Mouse (Mus musculus) CD4-positive, CD25-positive, alpha-beta regulatory T cell, adult 2 months (primary cell): Measurements from ENCODE around the gene Fam49a.
A peak's percentile ranks its signal among the peaks of the same experiment; 100 is the strongest.

ENCODE experiments used
- DNase-seq: peaks from one replicate; pipeline ENCODE4 v3.0.0-alpha.2; 2012; ENCODE audit warnings: low read depth, low spot score

Gene Fam49a

DNA sequence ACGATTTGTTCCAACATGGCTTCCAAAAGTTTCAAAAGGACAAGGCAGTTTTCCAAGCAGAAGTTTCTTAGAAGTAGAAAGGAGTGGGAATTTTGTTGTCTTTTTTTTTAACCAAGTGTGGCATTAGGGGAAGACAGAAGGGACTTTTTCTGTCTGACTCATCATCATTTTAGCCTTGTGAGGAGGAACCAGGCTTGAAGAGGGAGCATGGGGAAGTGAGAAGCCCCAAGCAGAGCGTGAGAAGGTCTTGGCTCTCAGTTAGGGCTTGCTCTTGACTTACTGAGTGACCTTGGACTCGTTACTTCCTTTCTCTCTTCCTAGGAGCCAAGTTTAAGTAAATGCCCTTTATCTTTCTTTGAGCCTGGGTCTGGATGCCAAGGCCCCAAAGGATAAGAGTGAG lies 8.6 kb downstream of the Fam49a start:
- no peak for DNase-seq

- DNase-seq: no peak
Observed at GRCm38 (mm10) chr12:12274115-12274514, 12.2 kb downstream of the Fam49a start.

DNA sequence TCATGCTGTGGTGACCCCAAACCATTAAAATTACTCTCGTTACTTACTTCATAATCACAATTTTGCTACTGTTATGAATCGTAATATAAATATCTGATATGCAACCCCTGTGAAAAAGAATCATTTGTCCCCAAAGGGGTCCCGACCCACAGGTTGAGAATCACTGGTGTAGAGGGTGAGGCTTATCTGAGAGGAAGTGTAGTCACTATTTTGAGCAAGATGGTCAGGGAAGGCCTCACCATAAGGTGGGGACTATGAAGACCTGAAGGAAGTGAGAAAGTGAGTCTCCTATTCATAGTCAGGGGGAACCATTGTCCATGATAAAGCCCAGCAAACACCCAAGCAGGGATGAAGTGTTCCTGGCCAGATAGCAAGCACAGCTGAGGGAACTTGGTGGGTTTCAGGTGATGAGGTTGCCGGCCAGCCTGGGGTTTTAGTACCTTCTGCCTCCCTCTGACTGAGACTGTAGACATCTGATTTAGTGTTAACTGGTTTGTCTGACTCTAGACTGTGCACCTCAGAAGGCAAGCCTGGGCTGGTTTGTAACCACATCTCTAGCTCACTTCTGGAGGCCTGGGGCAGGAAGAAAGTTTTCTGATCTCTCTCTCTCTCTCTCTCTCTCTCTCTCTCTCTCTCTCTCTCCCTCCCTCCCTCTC lies 13.3 kb downstream of the Fam49a start:
- no peak for DNase-seq

DNA sequence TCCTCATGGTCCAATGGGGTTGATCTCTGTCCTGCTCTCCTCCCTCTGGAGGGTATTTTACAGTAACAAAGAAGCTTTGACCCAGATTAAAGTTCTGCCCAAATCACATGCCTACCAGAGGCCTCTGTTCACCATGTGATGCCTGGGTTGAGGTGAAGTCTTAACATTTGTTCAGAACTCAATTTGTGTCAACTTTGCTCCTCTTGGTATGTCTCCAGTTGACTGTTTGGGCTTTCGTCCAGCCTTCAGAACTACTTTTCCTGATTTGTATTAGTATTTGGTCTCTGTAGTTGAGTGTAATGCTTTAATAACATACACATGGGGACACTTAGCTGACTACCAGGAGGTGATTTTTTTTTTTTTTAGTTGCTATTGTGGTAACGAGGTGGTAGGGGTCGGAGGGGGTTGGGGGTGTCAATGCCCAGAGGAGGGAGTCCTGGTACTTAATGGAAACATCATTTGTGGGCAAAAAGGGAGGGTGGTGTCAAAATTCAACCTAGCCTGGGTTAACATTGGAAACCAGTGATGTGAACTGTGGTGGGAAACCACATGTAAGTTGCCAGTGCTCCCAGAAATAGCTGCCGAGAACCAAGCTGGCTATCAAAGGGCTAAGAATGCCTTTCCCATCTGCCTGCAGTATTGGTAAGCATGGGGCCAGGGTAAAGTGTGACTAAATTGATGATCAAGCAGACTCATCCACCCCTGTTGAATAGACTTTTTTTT lies 16.0 kb downstream of the Fam49a start:
- no peak for DNase-seq

DNA sequence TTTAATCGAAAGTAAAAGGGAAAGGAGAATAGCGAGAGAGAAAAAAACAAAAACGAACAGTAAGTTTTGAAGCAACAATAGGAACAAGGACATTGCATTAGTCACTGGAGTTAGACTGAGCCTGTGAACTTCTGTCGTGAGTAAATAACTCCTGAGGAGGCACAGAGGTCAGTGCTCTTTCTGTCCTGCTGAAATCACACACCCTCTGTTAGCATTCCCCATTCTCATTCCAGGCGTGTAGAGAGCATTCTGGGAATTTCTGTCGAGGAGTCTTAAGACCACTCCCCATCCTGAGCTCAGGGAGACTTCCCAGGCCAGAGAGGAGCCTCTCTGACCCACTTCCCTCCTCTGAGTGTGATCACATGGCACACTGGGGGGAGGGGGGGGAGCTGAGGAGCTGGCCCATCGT lies 16.5 kb downstream of the Fam49a start:
- no peak for DNase-seq

GRCm38 (mm10) chr12:12283702-12284288 lies 21.9 kb downstream of the Fam49a start:
- no peak for DNase-seq

- DNase-seq: no peak
Observed at GRCm38 (mm10) chr12:12284521-12284920, 22.6 kb downstream of the Fam49a start.

- peak; percentile 49 for DNase-seq
Observed at GRCm38 (mm10) chr12:12287131-12287786, 25.3 kb downstream of the Fam49a start.

- no peak for DNase-seq
Observed at GRCm38 (mm10) chr12:12287787-12288132, 25.8 kb downstream of the Fam49a start.

DNA sequence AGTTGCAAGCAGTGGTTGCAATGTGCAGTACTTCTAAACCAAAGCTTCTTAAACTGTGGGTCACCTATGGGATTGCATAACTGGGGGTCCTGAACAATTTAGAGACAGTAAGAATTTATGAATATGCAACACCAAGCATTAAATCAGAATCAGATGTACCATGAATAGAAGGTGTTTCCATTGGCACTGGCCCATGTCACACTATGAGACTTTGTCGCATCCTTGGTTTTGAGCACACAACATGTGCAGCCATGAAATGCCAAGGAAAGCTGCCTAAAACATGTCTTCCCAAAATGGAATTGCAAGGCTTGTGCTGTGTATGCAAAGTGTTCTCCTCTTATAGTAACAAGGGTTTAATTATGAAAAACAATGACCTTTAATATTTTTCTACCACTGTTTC lies 26.6 kb downstream of the Fam49a start:
- DNase-seq: no peak

DNA sequence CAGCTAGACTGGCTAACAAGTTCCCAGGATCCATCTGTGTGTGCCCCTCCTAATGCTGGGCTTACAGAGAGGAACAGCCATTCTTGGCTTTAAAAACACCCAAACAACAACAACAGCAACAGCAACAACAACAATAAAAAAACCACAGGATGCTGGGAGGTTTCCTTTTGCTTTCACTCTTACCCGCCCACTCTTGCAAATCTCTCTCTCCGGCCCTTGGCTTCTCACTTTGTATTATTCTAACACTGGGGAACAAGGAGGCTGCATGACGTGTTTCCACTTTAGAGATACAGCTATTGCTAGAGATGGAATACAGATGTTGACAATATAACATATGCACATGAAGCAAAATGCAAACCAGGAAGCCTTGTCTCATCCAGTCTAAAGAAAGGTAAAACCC lies 27.7 kb downstream of the Fam49a start:
- peak; percentile 60 for DNase-seq

DNA sequence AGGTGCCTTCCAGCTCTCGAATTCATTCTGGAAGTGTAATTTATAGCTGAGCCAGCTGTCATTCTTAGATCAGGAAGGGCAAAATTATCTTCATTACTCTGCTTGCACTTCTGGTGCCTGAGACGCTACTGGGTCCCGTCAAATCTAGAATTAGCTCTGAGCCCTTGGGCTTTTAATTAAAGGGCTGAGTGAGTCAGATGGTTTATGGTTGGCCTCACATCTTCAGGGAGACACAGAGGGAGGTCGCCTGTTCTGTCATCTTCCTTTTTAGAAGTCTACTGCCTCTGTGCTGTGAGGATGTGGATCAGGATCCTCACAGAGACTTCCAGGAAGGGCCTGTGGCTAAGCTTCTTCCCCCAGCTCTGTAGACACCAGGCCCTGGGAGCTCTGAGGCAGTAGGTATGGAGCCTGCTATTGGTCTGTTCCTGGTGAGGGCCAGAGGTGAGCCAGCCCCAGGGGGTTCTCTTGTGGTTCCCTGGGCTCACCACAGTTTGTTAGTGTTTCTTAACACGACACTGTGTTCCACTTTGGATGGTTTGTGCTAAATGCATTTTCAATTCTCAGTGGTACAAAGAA lies 30.2 kb downstream of the Fam49a start:
- DNase-seq: no peak

- DNase-seq: no peak
Observed at GRCm38 (mm10) chr12:12294380-12295171, 32.6 kb downstream of the Fam49a start.

DNA sequence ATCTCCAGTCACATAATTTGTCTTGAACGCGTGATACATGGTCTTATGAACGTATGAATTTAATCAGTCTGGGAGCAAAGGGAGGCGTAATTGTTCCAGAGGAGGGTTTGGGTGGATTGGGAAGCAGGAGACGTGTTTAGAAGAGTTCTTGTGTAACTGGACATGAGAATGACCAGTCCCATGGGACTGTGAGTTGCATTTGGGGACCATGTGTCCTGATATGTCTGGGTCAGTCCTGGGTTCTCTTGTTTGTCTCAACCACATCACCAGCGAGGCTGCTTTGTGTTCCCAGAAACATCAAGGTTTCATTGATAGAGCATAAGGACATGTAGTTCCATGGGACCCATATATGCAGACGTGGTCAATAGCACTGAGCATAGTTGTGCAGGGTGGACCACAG lies 36.5 kb downstream of the Fam49a start:
- DNase-seq: no peak

DNA sequence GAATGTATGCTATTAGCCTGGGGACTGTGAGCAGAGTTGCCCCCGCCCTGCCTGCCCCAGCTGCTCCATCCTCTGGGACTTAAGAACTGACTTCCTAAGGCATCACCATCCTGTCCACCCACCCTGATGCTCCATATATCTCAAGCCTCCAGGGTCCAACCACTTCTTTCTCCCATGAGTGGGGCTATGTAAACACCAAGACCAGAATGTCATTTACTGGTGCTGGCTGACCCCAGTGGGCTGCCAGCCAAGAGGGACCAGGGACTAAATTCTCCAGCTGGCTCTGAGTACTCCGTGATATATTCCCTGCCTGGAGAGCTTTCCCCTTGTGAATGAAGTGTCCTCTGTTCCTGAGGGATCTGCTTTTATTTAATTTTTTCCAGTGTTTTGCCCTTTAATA lies 37.4 kb downstream of the Fam49a start:
- no peak for DNase-seq

DNA sequence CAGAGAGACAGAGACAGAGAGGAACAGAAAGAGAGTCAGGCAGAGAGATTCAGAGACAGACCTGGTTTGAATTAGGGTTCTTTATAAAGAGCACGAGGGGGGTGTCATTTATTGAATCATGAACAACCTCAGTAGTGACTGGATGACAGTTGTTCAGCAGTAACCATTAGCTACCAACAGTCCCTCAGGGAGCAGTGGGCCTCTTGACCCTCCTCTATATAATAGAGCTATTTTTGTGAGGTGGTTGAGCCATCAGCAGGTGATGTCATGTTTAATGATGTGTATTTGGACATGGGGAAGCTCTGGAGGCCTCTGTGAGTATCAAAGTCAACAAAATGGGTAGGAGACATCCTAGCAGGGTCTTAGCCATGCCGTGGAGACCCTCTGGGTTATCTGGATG lies 39.2 kb downstream of the Fam49a start:
- no peak for DNase-seq

DNA sequence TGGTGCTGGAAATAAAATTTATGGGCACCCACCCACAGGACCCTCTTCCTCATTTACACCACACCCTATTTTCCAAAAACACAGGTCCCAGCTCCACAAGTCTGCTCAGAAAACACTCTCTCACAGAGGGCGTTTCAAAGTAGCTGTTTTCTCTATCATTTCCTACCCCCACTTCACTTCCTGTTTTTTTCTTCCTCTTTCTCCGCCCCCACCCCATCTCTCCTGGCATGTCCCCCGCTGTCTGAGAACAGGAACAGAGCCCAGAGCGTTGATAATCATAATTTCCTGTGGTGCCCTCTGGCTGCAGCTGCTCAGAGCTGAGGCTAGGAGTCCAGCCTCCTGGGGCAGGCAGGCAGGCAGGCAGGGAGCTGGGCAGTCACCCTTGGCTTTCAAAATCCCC lies 39.9 kb downstream of the Fam49a start:
- DNase-seq: peak; percentile 75

DNA sequence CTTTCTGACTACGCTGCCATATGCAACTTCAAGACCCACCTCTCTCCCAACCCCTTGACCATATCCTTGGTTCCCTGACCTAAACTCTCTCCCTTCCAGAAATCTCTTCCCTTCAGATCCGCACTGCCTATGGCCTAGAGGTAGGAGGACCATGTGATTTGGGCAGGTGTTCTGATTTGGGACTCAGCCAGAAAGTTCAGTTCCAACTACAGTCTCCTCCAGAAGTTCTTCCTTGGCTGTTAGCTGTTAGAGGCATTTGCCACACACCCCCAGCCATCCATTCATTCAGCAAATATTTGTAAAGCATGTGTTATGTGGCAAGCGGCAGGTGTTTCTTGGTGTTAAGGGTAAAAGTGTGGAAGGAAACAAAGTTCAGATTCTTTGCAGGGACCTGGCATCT lies 44.3 kb downstream of the Fam49a start:
- DNase-seq: no peak

DNA sequence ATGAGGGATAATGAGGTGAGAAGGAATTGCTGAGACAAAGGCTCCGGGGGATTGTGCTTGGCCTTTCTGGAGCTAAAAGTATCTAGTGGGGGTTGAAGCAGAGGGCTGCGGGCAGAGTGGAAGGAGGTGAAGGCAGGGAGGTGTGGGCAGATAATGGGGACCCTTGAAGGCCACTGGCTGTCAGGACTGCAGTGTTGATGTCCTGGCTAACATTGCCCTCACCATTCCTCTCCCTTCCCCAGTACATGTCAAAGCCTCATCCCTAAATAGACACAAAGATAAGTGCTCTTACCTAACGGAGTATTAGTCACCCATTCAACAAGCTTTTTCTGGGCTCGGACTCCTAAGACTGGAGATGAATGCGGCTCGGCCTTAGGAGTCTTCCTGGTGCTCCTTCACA lies 44.9 kb downstream of the Fam49a start:
- no peak for DNase-seq

DNA sequence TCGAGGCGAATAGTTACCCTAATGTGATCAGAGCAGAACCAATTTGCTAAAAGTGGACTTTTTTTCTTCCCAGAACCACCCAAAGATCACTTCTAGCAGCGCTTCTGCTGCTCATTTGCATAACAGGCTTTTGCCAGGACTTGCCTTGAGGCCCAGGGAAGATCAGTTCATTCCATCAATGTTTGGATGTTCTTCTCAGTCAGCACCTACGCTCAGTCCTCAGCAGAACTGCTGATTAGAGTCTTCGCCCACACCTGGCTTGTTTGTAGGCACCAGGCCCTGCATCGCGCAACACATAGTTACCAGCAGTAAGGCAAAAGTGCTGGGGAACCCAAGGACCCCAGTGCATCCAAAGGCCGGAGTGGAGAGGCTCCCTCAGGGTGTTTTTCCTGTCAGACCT lies 45.3 kb downstream of the Fam49a start:
- no peak for DNase-seq

GRCm38 (mm10) chr12:12313437-12313836 lies 51.5 kb downstream of the Fam49a start:
- peak; percentile 73 for DNase-seq

DNA sequence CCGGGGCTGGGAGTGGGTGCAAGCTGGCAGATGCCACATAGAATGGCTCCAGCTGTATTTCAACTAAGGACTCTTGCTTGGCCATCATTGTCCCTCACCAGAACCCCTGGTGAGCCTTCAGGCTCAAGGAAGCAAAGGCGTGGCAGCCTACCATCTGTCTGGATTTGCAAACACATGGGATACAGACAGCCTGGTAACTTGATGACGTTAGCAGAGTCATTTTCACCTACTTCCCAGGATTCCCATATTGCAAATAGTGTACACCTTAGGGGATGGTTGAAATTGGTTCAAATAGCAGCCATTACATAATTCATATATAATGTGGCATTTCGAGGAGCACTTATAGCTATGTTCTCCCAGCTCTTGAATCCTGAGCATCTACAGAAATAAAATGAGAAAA lies 52.0 kb downstream of the Fam49a start:
- no peak for DNase-seq
